Mouse (Mus musculus) G1E (cell line): ENCODE data around the gene 2810408A11Rik.

Experiments used
- CTCF ChIP-seq: IDR thresholded peaks from 2 replicates; pipeline ENCODE4 v1.5.1; 2012; ENCODE audit warnings: low read depth, low read length, inconsistent platforms, mixed read lengths
- GATA2 ChIP-seq: IDR thresholded peaks from 2 replicates; pipeline ENCODE4 v1.6.1; 2012; ENCODE audit warnings: low read depth, low read length, inconsistent platforms, borderline replicate concordance
- TAL1 ChIP-seq: conservative IDR thresholded peaks from 2 replicates; pipeline ENCODE4 v1.6.1; 2012; ENCODE audit warnings: low read depth, low read length, inconsistent platforms, mixed read lengths

GRCm38 (mm10) chr11:69884240-69884639 is 16.5 kb downstream of the 2810408A11Rik start:
- TF ChIP-seq CTCF (no peak), GATA2 (no peak), TAL1 (no peak)
